Mouse (Mus musculus): ENCODE results near the gene Swap70. TPM values are rescaled to one million over a fixed set of nuclear protein-coding genes. Genes with fewer than 3 reads are reported as not detected.

Gene Swap70
- polyA plus RNA-seq, 1 experiment from 2014 or later, result 7.4 TPM

GRCm38 (mm10) chr7:110204208-110204607 lies 17.3 kb upstream of the Swap70 start:
- no peaks in the 10 kb centered on the region for H3K36me3 ChIP-seq (ENCODE audit: control insufficient read depth, insufficient read depth)

GRCm38 (mm10) chr7:110208341-110208740 lies 13.2 kb upstream of the Swap70 start:
- no peaks in the 10 kb centered on the region for H3K27me3 ChIP-seq (ENCODE audit: control insufficient read depth, insufficient read depth, low read depth, low read length)
- H3K9ac ChIP-seq (ENCODE audit: low read depth, low read length), result no peak overlapping the region
- H3K4me3 ChIP-seq (ENCODE audit: low read depth, low read length), result no peak overlapping the region
- ATAC-seq (ENCODE audit: low read depth), result no peak
- WGBS (ENCODE audit: insufficient replicate concordance), result 73% methylated on average over 6 of the region's 6 CpGs
- H3K4me1 ChIP-seq (ENCODE audit: control insufficient read depth, low read depth, low read length), result peaks cover 5% of the 10 kb centered on the region
- no peak overlapping the region for H3K4me2 ChIP-seq (ENCODE audit: low read depth, low read length)
- no peak overlapping the region for H3K27ac ChIP-seq (ENCODE audit: low read length)
- no peaks in the 10 kb centered on the region for H3K9me3 ChIP-seq (replicated peaks; ENCODE audit: control insufficient read depth, low read length)
- H3K36me3 ChIP-seq (ENCODE audit: control insufficient read depth, insufficient read depth), result no peaks in the 10 kb centered on the region

More at GRCm38 (mm10) chr7:110204208-110204607, 17.3 kb upstream of the Swap70 start:
- ATAC-seq (ENCODE audit: low read depth), result no peak
- H3K4me1 ChIP-seq (ENCODE audit: control insufficient read depth, low read depth, low read length), result peaks cover under 1% of the 10 kb centered on the region; the same call in 1 of the 2 replicates
- H3K9me3 ChIP-seq (replicated peaks; ENCODE audit: control insufficient read depth, low read length), result no peaks in the 10 kb centered on the region
- no peak overlapping the region for H3K9ac ChIP-seq (ENCODE audit: low read depth, low read length)
- no peak overlapping the region for H3K4me3 ChIP-seq (ENCODE audit: low read depth, low read length)
- H3K4me2 ChIP-seq (ENCODE audit: low read depth, low read length), result no peak overlapping the region
- WGBS (ENCODE audit: insufficient replicate concordance), result 28% methylated on average over 4 of the region's 4 CpGs
- no peak overlapping the region for H3K27ac ChIP-seq (ENCODE audit: low read length)
- H3K27me3 ChIP-seq (ENCODE audit: control insufficient read depth, insufficient read depth, low read depth, low read length), result no peaks in the 10 kb centered on the region

- no peak overlapping the region for H3K9ac ChIP-seq (ENCODE audit: low read depth, low read length)
- no peaks in the 10 kb centered on the region for H3K9me3 ChIP-seq (replicated peaks; ENCODE audit: control insufficient read depth, low read length)
- WGBS (ENCODE audit: insufficient replicate concordance), result 24% methylated on average over 6 of the region's 6 CpGs
- H3K4me1 ChIP-seq (ENCODE audit: control insufficient read depth, low read depth, low read length), result peaks cover 5% of the 10 kb centered on the region
- H3K36me3 ChIP-seq (ENCODE audit: control insufficient read depth, insufficient read depth), result no peaks in the 10 kb centered on the region
- no peak overlapping the region for H3K4me2 ChIP-seq (ENCODE audit: low read depth, low read length)
- H3K27ac ChIP-seq (ENCODE audit: low read length), result no peak overlapping the region
- no peaks in the 10 kb centered on the region for H3K27me3 ChIP-seq (ENCODE audit: control insufficient read depth, insufficient read depth, low read depth, low read length)
- no peak for ATAC-seq (ENCODE audit: low read depth)
- no peak overlapping the region for H3K4me3 ChIP-seq (ENCODE audit: low read depth, low read length)
These were observed 12.1 kb upstream of the Swap70 start for GRCm38 (mm10) chr7:110209422-110209821.

GRCm38 (mm10) chr7:110211025-110211424 lies 10.5 kb upstream of the Swap70 start:
- no peaks in the 10 kb centered on the region for H3K36me3 ChIP-seq (ENCODE audit: control insufficient read depth, insufficient read depth)
- 48% methylated on average over 3 of the region's 3 CpGs for WGBS (ENCODE audit: insufficient replicate concordance)
- no peak overlapping the region for H3K27ac ChIP-seq (ENCODE audit: low read length)
- H3K27me3 ChIP-seq (ENCODE audit: control insufficient read depth, insufficient read depth, low read depth, low read length), result no peaks in the 10 kb centered on the region
- no peak overlapping the region for H3K4me3 ChIP-seq (ENCODE audit: low read depth, low read length)
- ATAC-seq (ENCODE audit: low read depth), result no peak
- H3K9ac ChIP-seq (ENCODE audit: low read depth, low read length), result no peak overlapping the region
- H3K4me1 ChIP-seq (ENCODE audit: control insufficient read depth, low read depth, low read length), result peaks cover 5% of the 10 kb centered on the region
- no peaks in the 10 kb centered on the region for H3K9me3 ChIP-seq (replicated peaks; ENCODE audit: control insufficient read depth, low read length)
- H3K4me2 ChIP-seq (ENCODE audit: low read depth, low read length), result no peak overlapping the region

- H3K9ac ChIP-seq (ENCODE audit: low read depth, low read length), result no peak overlapping the region
- H3K36me3 ChIP-seq (ENCODE audit: control insufficient read depth, insufficient read depth), result no peaks in the 10 kb centered on the region
- H3K4me2 ChIP-seq (ENCODE audit: low read depth, low read length), result no peak overlapping the region
- H3K4me1 ChIP-seq (ENCODE audit: control insufficient read depth, low read depth, low read length), result no peaks in the 10 kb centered on the region
- no peak overlapping the region for H3K27ac ChIP-seq (ENCODE audit: low read length)
- no peak overlapping the region for H3K4me3 ChIP-seq (ENCODE audit: low read depth, low read length)
- H3K9me3 ChIP-seq (replicated peaks; ENCODE audit: control insufficient read depth, low read length), result no peaks in the 10 kb centered on the region
- WGBS (ENCODE audit: insufficient replicate concordance), result 62% methylated on average over 3 of the region's 3 CpGs
- no peak for ATAC-seq (ENCODE audit: low read depth)
- H3K27me3 ChIP-seq (ENCODE audit: control insufficient read depth, insufficient read depth, low read depth, low read length), result no peaks in the 10 kb centered on the region
These were observed 6.6 kb upstream of the Swap70 start for GRCm38 (mm10) chr7:110214882-110215281.

- Histone ChIP-seq H3K9me3 (replicated peaks; ENCODE audit: control insufficient read depth, low read length) (no peaks in the 10 kb centered on the region), H3K27me3 (ENCODE audit: control insufficient read depth, insufficient read depth, low read depth, low read length) (no peaks in the 10 kb centered on the region), H3K9ac (ENCODE audit: low read depth, low read length) (peak overlapping the region; percentile 75), H3K4me3 (ENCODE audit: low read depth, low read length) (peak overlapping the region; percentile 77), H3K4me1 (ENCODE audit: control insufficient read depth, low read depth, low read length) (peaks cover 7% of the 10 kb centered on the region), H3K27ac (ENCODE audit: low read length) (0 out of 2 replicates have a peak overlapping the region, but pooled peaks have one; percentile 56), H3K36me3 (ENCODE audit: control insufficient read depth, insufficient read depth) (no peaks in the 10 kb centered on the region; the same call in 1 of the 2 replicates), H3K4me2 (ENCODE audit: low read depth, low read length) (peak overlapping the region; percentile 75)
- WGBS (ENCODE audit: insufficient replicate concordance), result 15% methylated on average over 8 of the region's 8 CpGs
- peak; percentile 37; the same call in 1 of the 2 replicates for ATAC-seq (ENCODE audit: low read depth)
These were observed 393 bp upstream of the Swap70 start for GRCm38 (mm10) chr7:110221051-110221585.

GRCm38 (mm10) chr7:110222583-110223182 lies 1.2 kb downstream of the Swap70 start:
- peak overlapping the region; percentile 77 for H3K4me3 ChIP-seq (ENCODE audit: low read depth, low read length)
- ATAC-seq (ENCODE audit: low read depth), result no peak

GRCm38 (mm10) chr7:110223727-110224510 lies 2.4 kb downstream of the Swap70 start:
- ATAC-seq (ENCODE audit: low read depth), result no peak
- H3K9me3 ChIP-seq (replicated peaks; ENCODE audit: control insufficient read depth, low read length), result no peaks in the 10 kb centered on the region
- H3K4me3 ChIP-seq (ENCODE audit: low read depth, low read length), result no peak overlapping the region
- WGBS (ENCODE audit: insufficient replicate concordance), result 46% methylated on average over 2 of the region's 2 CpGs
- H3K27ac ChIP-seq (ENCODE audit: low read length), result no peak overlapping the region
- 0 out of 2 replicates have a peak overlapping the region, but pooled peaks have one; percentile 5 for H3K4me2 ChIP-seq (ENCODE audit: low read depth, low read length)
- peaks cover 7% of the 10 kb centered on the region for H3K4me1 ChIP-seq (ENCODE audit: control insufficient read depth, low read depth, low read length)
- no peak overlapping the region for H3K9ac ChIP-seq (ENCODE audit: low read depth, low read length)
- H3K36me3 ChIP-seq (ENCODE audit: control insufficient read depth, insufficient read depth), result no peaks in the 10 kb centered on the region; the same call in 1 of the 2 replicates
- no peaks in the 10 kb centered on the region for H3K27me3 ChIP-seq (ENCODE audit: control insufficient read depth, insufficient read depth, low read depth, low read length)

More at GRCm38 (mm10) chr7:110222583-110223182, 1.2 kb downstream of the Swap70 start:
- H3K36me3 ChIP-seq (ENCODE audit: control insufficient read depth, insufficient read depth), result no peaks in the 10 kb centered on the region; the same call in 1 of the 2 replicates
- peaks cover 7% of the 10 kb centered on the region for H3K4me1 ChIP-seq (ENCODE audit: control insufficient read depth, low read depth, low read length)
- WGBS (ENCODE audit: insufficient replicate concordance), result 4% methylated on average over 12 of the region's 12 CpGs
- H3K27ac ChIP-seq (ENCODE audit: low read length), result no peak overlapping the region
- H3K4me2 ChIP-seq (ENCODE audit: low read depth, low read length), result peak overlapping the region; percentile 75
- peak overlapping the region; percentile 75 for H3K9ac ChIP-seq (ENCODE audit: low read depth, low read length)
- H3K9me3 ChIP-seq (replicated peaks; ENCODE audit: control insufficient read depth, low read length), result no peaks in the 10 kb centered on the region
- no peaks in the 10 kb centered on the region for H3K27me3 ChIP-seq (ENCODE audit: control insufficient read depth, insufficient read depth, low read depth, low read length)
